Mouse (Mus musculus): ENCODE results near the gene Eif2s1. TPM values are rescaled to one million over a fixed set of nuclear protein-coding genes. Genes with fewer than 3 reads are reported as not detected.

The Eif2s1 gene
- polyA plus RNA-seq, 1 experiment from 2014 or later = 88.8 TPM

DNA sequence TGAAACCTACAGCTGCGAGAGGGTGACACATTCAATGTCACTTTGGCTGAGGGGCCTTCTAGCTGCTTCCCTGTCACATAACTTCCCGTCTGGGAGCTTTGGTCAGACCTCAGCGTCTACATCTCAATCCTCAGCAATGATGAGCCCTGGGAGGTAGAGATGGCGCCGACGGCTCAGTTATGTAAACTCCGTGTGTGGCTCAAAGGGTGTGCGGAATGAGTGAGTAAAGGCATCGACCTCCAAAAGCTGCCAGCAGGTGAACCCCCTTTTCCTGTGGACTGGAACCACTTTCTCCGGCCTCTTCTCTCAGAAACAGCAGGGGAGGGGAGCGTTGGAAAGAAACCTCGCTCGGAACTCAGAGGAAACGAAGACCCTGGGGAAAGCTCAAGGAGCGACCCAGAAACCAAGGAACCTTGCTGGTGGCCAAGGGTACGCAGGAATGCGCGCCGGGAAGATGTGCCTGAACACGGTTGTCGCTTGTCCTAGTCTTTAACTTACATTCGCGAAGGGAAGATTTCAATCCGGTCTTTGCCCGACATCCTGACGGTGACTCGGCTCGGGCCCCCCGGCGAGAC lies 611 bp upstream of the Eif2s1 start:
- no peak for TF ChIP-seq CTCF (IDR thresholded peaks at IDR 0.05; ENCODE audit: low read depth)
- TF ChIP-seq EP300 (IDR thresholded peaks at IDR 0.05; ENCODE audit: low read depth) = no peak
- DNase-seq (peak; percentile 59), ATAC-seq (peak; percentile 12; the same call in 1 of the 2 replicates)
- no peaks in the 10 kb centered on the region for H3K27me3 ChIP-seq (ENCODE audit: insufficient read depth, low read length)
- no peaks in the 10 kb centered on the region for H3K9me3 ChIP-seq (ENCODE audit: low read length)
- H3K4me2 ChIP-seq (ENCODE audit: low read depth, low read length) = peak overlapping the region; percentile 89
- H3K9ac ChIP-seq (replicated peaks) = peak overlapping the region; percentile 77
- peak overlapping the region; percentile 95 for H3K4me3 ChIP-seq (ENCODE audit: low read depth, low read length)
- WGBS (ENCODE audit: insufficient replicate concordance) = under 1% methylated on average over 30 of the region's 30 CpGs
- H3K4me1 ChIP-seq (ENCODE audit: insufficient read depth) = peaks cover 25% of the 10 kb centered on the region
- 0 out of 2 replicates have a peak, but pooled peaks cover 8% of the 10 kb centered on the region for H3K36me3 ChIP-seq (replicated peaks; ENCODE audit: insufficient read depth, low read length)
- H3K27ac ChIP-seq (ENCODE audit: low read depth) = peak overlapping the region; percentile 91

DNA sequence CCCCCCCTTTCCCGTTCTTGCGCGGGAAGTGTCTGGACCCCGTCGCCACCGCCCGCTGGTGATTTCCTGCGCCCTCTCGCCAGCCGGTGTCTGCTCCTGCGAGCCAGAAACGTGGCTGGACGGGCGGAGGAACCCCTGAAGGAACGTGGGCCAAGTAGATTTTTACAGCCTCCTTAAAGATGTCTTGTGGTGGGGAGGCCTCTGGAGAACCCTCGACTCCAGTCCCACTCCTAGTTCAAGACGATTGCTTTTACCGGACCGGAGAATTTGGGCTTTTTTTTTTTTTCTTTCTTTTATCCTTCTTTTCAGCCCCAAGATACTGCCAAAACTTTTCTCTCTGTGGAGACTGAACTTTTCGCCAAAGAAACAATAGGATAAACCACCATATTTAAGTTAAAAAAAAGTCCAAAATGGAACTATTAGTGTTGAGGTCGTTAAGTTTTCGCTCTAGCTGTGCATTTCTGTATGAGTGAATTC lies 673 bp downstream of the Eif2s1 start:
- H3K9ac ChIP-seq (replicated peaks) = peak overlapping the region; percentile 91
- WGBS (ENCODE audit: insufficient replicate concordance) = under 1% methylated on average over 22 of the region's 22 CpGs
- TF ChIP-seq CTCF (IDR thresholded peaks at IDR 0.05; ENCODE audit: low read depth) = no peak
- TF ChIP-seq EP300 (IDR thresholded peaks at IDR 0.05; ENCODE audit: low read depth) = no peak
- DNase-seq (no peak), ATAC-seq (peak; percentile 36)
- peak overlapping the region; percentile 95 for H3K4me3 ChIP-seq (ENCODE audit: low read depth, low read length)
- H3K4me1 ChIP-seq (ENCODE audit: insufficient read depth) = peaks cover 25% of the 10 kb centered on the region
- peak overlapping the region; percentile 91 for H3K27ac ChIP-seq (ENCODE audit: low read depth)
- peak overlapping the region; percentile 89 for H3K4me2 ChIP-seq (ENCODE audit: low read depth, low read length)
- H3K36me3 ChIP-seq (replicated peaks; ENCODE audit: insufficient read depth, low read length) = peaks cover 7% of the 10 kb centered on the region
- no peaks in the 10 kb centered on the region for H3K27me3 ChIP-seq (ENCODE audit: insufficient read depth, low read length)
- no peaks in the 10 kb centered on the region for H3K9me3 ChIP-seq (ENCODE audit: low read length)

GRCm38 (mm10) chr12:78865434-78865833 lies 3.8 kb downstream of the Eif2s1 start:
- Histone ChIP-seq H3K36me3 (replicated peaks; ENCODE audit: insufficient read depth, low read length) (peaks cover 31% of the 10 kb centered on the region), H3K9me3 (ENCODE audit: low read length) (no peaks in the 10 kb centered on the region), H3K27ac (ENCODE audit: low read depth) (no peak overlapping the region), H3K9ac (replicated peaks) (no peak overlapping the region), H3K4me1 (ENCODE audit: insufficient read depth) (peaks cover 15% of the 10 kb centered on the region), H3K27me3 (ENCODE audit: insufficient read depth, low read length) (no peaks in the 10 kb centered on the region), H3K4me3 (ENCODE audit: low read depth, low read length) (no peak overlapping the region), H3K4me2 (ENCODE audit: low read depth, low read length) (no peak overlapping the region)
- WGBS (ENCODE audit: insufficient replicate concordance) = 89% methylated on average over 1 of the region's 1 CpGs
- no peak for ATAC-seq
- TF ChIP-seq EP300 (IDR thresholded peaks at IDR 0.05; ENCODE audit: low read depth) (no peak), CTCF (IDR thresholded peaks at IDR 0.05; ENCODE audit: low read depth) (peak; percentile 74)
- peak; percentile 59 for DNase-seq

DNA sequence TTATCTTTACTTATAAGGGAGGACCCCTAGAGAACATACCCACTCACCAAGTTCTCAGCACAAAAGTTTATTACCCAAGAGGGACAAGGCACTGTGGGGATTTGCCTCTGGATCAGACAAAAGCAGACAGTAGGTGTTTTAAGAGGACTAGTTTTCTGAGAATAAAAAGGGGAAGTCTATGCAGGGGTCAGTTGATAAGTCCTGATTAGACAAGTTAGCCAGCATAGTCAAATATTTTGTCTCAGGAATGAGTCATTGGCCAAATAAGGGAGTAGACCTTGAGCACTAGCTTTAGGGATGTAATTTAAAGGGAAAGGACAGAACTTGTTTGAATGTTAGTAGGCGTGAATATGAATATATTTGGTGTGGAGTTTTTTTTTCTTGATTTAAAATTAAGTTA lies 6.5 kb downstream of the Eif2s1 start:
- Histone ChIP-seq H3K9me3 (ENCODE audit: low read length) (no peaks in the 10 kb centered on the region), H3K27me3 (ENCODE audit: insufficient read depth, low read length) (no peaks in the 10 kb centered on the region), H3K4me3 (ENCODE audit: low read depth, low read length) (no peak overlapping the region), H3K4me2 (ENCODE audit: low read depth, low read length) (no peak overlapping the region), H3K27ac (ENCODE audit: low read depth) (peak overlapping the region; percentile 69), H3K9ac (replicated peaks) (no peak overlapping the region), H3K4me1 (ENCODE audit: insufficient read depth) (peaks cover 9% of the 10 kb centered on the region), H3K36me3 (replicated peaks; ENCODE audit: insufficient read depth, low read length) (peaks cover 41% of the 10 kb centered on the region)
- ATAC-seq (peak; percentile 75), DNase-seq (no peak)
- WGBS (ENCODE audit: insufficient replicate concordance) = 75% methylated on average over 1 of the region's 1 CpGs
- TF ChIP-seq EP300 (IDR thresholded peaks at IDR 0.05; ENCODE audit: low read depth) = no peak
- TF ChIP-seq CTCF (IDR thresholded peaks at IDR 0.05; ENCODE audit: low read depth) = no peak

- H3K9me3 ChIP-seq (ENCODE audit: low read length) = no peaks in the 10 kb centered on the region
- 98% methylated on average over 3 of the region's 3 CpGs for WGBS (ENCODE audit: insufficient replicate concordance)
- no peak overlapping the region for H3K9ac ChIP-seq (replicated peaks)
- no peaks in the 10 kb centered on the region for H3K4me1 ChIP-seq (ENCODE audit: insufficient read depth)
- ATAC-seq (no peak), DNase-seq (no peak)
- peaks cover 58% of the 10 kb centered on the region for H3K36me3 ChIP-seq (replicated peaks; ENCODE audit: insufficient read depth, low read length)
- TF ChIP-seq EP300 (IDR thresholded peaks at IDR 0.05; ENCODE audit: low read depth) (no peak), CTCF (IDR thresholded peaks at IDR 0.05; ENCODE audit: low read depth) (no peak)
- H3K4me3 ChIP-seq (ENCODE audit: low read depth, low read length) = no peak overlapping the region
- H3K27me3 ChIP-seq (ENCODE audit: insufficient read depth, low read length) = no peaks in the 10 kb centered on the region
- no peak overlapping the region for H3K27ac ChIP-seq (ENCODE audit: low read depth)
- H3K4me2 ChIP-seq (ENCODE audit: low read depth, low read length) = no peak overlapping the region
Observed at GRCm38 (mm10) chr12:78874581-78874980, 13.0 kb downstream of the Eif2s1 start.

GRCm38 (mm10) chr12:78890062-78890461 lies 28.4 kb downstream of the Eif2s1 start:
- H3K9ac ChIP-seq (replicated peaks) = no peak overlapping the region
- no peak overlapping the region for H3K4me3 ChIP-seq (ENCODE audit: low read depth, low read length)
- H3K9me3 ChIP-seq (ENCODE audit: low read length) = no peaks in the 10 kb centered on the region
- no peaks in the 10 kb centered on the region for H3K4me1 ChIP-seq (ENCODE audit: insufficient read depth)
- H3K27me3 ChIP-seq (ENCODE audit: insufficient read depth, low read length) = no peaks in the 10 kb centered on the region
- peaks cover 63% of the 10 kb centered on the region for H3K36me3 ChIP-seq (replicated peaks; ENCODE audit: insufficient read depth, low read length)
- DNase-seq = no peak
- TF ChIP-seq CTCF (IDR thresholded peaks at IDR 0.05; ENCODE audit: low read depth) = no peak
- no peak for TF ChIP-seq EP300 (IDR thresholded peaks at IDR 0.05; ENCODE audit: low read depth)
- WGBS (ENCODE audit: insufficient replicate concordance) = 41% methylated on average over 1 of the region's 1 CpGs
- ATAC-seq = no peak
- no peak overlapping the region for H3K27ac ChIP-seq (ENCODE audit: low read depth)
- H3K4me2 ChIP-seq (ENCODE audit: low read depth, low read length) = no peak overlapping the region

Data from liver, postnatal 0 days (tissue).